Mouse (Mus musculus) left cerebral cortex, postnatal 4 days (tissue): ENCODE data around the gene Dapk3. TPM values are rescaled to one million over a fixed set of nuclear protein-coding genes. Genes with fewer than 3 reads are reported as not detected.
A peak's percentile ranks its signal among the peaks of the same experiment; 100 is the strongest.
"Not testable (repeated sequence)": the region's sequence is repeated elsewhere in the genome, so short reads cannot be mapped to it uniquely, and the experiment has no call there.

Experiments
- DNase-seq: peaks from one replicate; pipeline ENCODE4 v3.0.0-alpha.2; 2022
- intact Hi-C: fragments of 180-260 bp; cut with DNase I; formaldehyde crosslinking; loops from one replicate; pipeline ENCODE4 v1.15.1; 2025
- total RNA-seq, 2 experiments: library from RNA; stranded (reverse); gene quantifications; 2 replicates each; pipeline ENCODE4 v1.2.3; 2021

Dapk3 gene
- total RNA-seq, 2 experiments from 2014 or later = 62.7 to 62.9 TPM

DNA sequence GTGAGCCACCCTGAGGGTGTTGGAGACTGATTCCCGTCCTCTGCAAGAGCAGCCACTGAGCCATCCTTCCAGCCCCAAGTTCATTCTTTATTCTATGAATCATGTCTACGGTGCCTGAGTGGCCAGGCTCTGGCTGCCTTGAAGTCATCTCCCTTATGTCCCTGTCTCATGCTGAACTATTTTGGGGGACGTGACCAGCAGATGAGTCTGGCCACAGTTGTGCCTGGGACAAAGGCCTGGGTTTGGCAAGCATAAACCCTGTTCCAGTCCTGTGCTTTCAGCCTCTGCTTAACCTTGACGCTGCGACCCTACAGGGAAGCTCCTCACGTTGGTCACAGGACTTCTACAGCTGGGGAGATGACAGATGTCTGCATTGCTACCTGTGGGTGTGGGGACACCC lies 14.5 kb downstream of the Dapk3 start:
- intact Hi-C loops = loop anchor here (10.0 kb wide), 2 partner anchors 147 to 267 kb away; partner anchors contain the start of gene Gipc3
- DNase-seq = no peak

DNA sequence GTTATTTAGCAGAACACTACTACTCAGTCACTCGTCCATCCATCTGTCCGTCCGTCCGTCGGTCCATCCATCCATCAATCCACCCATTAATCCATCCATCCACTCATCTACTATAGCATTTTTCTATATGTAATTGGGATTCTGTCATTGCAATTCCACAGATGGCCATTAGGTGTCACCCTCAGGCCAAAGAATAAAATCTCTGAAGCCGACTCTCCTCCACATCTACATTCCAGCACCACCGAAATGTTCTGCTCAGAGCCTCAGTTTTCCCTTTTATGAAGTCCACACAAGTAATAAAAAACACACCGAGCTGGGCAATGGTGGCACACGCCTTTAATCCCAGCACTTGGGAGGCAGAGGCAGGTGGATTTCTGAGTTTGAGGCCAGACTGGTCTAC lies 15.4 kb downstream of the Dapk3 start:
- intact Hi-C loops = loop anchor here (10.0 kb wide), 2 partner anchors 147 to 267 kb away; partner anchors contain the start of gene Gipc3
- peak; percentile 57 for DNase-seq

DNA sequence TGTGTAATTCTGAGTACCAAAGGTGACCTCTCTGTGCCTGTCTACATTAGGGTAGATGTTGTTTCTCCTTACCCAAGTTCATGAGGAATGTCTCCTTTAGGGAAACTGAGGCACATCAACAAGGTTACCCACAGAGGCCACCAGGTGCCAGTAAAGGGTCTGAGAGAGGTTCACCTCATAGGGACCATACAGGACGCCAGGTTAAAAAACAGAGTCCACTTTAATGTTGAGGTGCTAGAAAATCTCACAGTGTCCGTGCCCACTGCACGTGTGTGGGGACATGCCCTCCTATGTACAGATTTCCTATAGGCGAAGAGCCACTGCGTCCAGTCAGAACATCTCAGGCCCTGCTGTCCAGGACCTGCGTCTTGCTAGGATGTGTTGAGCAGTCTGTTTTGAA lies 16.2 kb downstream of the Dapk3 start:
- DNase-seq = no peak
- intact Hi-C loops = loop anchor here (10.0 kb wide), 2 partner anchors 146 to 266 kb away; partner anchors contain the start of gene Gipc3

DNA sequence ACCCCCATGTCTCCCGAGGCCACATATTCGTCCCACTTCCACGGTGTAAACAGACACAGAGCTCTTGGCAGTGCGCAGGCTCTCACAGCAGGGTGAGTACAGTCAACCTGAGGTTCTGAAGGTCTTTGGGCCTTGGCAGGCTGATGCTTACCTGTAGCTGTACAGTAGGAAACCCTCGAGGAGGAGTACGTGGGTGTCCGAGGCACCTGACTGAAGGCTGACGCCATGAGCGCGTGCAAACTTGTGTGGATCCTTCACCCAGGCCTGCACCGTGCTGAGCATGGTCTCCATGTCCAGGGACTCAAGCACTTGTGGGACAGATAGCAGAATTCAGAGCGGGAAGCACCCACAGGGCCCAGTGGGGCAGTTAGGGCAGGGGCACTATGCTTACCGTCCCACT lies 17.3 kb downstream of the Dapk3 start:
- no peak for DNase-seq
- intact Hi-C loops = no loop called here

DNA sequence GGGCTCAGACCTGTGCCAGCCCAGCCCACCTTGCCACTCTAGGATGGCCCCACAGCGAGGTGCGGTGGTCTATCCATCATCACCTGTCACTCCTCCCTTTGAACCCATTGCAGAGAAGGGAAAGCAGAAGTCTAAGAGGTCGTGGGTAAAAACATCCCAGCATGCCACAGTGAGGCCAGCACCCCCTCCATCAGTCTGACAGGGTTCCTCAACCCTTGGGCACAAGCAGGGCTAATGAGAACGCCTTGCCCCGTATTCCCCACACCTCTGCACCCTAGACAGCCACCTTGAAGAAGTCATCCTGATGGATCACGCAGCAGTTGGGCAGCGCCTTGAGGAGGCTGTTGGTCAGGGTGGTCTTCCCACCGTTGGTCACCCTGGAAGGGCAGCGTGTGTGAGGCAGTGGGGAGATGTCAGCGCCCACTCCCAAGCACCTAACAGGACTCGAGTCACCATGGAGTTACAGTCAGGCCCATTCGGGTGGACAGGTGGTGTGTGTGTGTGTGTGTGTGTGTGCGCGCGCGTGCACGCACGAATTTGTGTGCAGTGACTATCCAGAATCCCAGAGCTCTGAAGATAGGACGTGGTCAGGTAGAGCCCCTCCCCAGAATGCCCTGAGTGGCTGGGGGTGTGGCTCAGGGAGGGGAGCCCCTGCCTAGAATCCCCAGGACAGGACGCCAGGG lies 17.9 kb downstream of the Dapk3 start:
- intact Hi-C loops = no loop called here

DNA sequence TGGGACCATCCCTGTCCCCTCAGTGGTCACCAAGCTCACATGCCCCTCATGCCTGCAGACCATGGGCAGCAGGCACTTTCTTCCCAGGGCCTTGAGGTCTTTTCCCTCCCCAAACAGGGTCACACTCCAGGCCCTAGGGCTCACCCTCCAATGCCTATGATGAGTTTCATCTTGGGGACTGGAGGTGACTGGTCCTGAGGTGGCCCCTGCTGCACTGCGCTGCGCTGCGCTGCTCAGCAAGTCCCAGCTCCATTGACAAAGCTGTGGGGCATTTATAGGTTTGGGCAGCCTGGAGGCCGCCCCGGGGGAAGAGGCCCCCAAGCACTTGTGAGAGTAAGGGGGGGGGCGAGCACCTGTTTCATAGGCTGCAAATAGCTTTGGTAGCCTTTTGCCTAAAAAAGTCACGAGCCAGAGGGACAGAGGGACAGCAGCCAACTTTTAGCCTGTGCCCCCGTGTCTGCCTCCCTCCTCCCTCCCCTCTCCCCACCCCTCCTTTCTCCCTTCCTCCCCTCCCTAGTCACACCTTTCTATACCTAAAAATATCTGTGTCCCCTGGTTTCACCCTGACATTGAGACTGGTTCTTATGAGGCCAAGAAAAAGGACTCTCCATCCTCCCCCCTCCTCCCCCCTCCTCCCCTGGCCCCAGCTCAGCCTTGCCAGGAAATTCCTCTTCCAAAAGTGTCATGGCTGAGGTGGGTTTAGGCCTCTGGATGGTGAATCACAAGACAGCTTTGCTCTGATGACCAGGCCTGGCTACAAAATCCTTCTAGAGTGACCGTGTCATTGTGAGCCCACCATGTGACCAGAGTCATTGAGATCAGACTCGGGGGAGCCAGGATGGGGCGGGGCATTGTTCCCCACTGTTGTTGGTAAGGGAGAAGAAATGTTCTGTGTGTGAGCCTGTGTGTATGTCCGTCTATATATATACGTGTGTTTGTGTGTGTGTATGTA lies 19.3 kb downstream of the Dapk3 start, which contains the start of gene Nmrk2:
TSS of gene Nmrk2 (minus strand) at position 245 of the 952 bp plus-strand sequence.
- intact Hi-C loops = no loop called here
- DNase-seq = no peak

More for the DNA sequence above, 17.9 kb downstream of the Dapk3 start:
- DNase-seq = no peak

DNA sequence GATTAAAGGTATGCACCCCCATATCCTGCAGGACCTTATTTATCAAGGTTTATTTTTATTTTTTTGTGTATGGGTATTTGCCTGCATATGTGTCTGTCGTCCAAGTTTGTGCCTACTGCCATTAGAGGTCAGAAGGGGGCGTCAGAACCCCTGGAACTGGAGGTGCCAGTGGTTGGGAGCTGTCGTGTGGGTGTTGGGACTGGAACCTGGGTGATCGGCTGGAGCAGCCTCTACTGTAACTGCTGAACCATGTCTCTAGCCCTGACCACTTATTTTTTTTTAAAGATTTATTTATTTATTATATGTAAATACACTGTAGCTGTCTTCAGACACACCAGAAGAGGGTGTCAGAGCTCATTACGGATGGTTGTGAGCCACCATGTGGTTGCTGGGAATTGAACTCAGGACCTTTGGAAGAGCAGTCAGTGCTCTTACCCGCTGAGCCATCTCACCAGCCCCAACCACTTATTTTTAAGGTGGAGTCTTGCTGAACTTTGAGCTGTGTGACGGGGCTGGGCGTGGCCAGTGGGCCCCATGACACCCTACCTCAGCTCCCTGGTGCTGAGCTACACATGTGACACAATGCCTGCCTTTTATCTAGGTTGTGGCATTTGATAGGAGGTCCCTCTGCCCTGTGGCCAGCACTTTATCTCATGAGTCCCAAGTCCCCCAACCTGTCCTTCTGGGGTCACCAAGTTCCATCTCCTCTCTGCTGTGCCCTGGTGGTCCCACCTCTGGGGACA lies 20.3 kb downstream of the Dapk3 start:
- intact Hi-C loops = no loop called here
- no peak for DNase-seq

DNA sequence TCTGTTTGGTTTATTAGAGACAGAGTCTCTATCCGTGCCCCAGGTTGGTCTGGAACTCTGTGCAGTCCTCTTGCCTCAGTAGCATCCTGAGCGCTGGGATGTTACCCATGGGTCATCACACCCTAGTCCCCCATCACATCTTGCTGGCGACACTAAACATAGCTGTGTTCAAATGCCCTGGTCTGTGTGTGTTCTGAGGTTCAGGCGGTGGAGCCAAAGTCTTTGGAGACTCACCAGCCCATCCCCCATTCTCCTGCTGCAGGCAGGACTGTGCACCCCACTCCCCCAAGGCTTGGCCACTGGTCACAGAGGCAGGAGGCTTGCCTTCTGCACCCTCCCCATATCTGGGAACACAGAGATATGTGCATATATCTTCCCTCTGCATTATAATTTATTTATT lies 21.3 kb downstream of the Dapk3 start:
- intact Hi-C loops = no loop called here

DNA sequence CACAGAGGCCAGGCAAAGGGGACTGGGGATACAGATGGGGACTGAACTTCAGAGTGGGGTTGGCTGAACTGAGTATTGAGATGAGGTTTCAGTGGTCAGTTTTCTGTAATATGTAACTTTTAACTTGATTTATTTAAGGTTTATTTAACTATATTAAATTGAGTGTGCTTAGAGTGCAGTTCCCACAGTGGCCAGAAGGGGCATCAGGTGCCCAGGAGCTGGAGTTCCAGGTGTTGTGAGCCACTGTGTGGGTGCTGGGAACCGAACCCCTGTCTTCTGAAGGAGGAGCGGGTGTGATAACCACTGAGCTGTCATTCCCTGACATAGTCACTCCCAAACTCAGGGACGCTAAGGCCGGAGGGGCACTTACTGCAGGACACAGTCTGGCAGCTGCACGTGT lies 27.3 kb downstream of the Dapk3 start:
- intact Hi-C loops = no loop called here
- DNase-seq = no peak

More for the DNA sequence above, 21.3 kb downstream of the Dapk3 start:
- DNase-seq = no peak

DNA sequence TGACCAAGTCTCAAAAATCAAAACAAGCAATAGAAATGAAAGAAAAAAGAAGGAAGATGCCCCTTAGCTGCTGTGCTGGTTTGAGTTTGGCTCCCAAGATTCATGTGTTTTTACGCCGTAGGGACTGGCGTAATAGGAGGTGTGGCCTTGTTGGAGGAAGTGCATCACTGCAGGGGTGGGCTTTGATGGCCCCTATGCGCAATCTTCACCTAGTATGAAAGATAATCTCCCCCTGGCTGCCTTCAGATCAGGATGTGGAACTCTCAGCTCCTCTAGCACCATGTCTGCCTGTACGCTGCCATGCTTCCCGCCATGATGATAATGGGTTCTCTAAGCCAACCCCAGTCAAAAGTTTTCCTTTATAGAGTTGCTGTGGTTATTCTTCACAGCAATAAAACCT lies 33.5 kb downstream of the Dapk3 start:
- intact Hi-C loops = no loop called here

DNA sequence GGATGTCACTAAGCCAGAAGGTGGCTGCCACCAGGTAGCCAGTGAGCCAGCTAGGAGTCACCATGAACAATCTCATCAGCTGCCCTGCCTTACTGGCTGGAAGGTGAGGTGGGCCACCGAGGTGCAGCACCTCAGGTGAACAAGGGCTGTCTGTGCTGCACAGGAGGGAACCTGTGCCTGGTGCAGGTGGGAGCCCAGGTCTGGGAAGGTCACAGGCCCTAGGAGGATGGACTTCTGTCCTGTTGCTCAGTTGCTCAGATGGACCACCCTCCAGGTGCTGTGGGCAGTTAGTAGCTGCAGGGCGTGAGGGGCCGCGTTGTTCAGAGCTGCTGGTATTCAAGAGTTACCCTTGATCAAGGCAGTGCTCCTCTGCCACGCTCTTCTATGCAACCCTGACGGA lies 34.0 kb downstream of the Dapk3 start:
- intact Hi-C loops = no loop called here

More for the DNA sequence above, 33.5 kb downstream of the Dapk3 start:
- no peak for DNase-seq

DNA sequence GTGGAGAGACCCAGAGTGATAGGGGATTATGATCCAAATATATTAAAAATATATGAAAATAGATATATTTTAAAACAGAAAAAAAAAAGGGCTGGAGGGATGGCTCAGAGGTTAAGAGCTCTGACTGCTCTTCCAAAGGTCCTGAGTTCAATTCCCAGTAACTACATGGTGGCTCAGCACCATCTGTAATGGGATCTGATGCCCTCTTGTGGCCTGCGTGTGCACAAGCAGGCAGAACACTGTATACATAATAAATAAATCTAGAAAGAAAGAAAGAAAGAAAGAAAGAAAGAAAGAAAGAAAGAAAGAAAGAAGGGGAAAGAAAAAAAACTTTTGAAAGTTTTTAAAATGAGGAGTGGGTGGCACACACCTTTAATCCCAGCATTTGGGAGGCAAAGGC lies 34.5 kb downstream of the Dapk3 start:
- DNase-seq, intact Hi-C loops: not testable (repeated sequence)

More for the DNA sequence above, 34.0 kb downstream of the Dapk3 start:
- DNase-seq = no peak

DNA sequence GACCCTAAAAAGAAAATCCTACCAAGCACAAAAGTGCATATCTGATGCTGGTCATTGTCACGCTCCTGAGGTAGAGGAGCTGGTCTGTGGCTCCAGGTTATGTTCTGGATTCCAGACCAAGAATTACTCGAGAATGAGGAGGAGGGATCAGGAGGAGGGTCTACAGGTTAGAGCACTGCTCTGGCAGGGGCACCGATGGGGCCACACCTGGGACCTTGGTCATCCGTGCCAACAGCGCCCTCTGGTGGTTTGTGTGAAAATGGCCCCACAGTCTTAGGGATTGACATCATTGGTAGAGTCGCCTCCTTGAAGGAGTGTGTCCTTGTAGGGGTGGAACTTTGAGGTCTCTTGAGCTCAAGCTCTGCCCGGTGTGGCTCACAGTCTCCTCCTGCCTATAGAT lies 35.2 kb downstream of the Dapk3 start:
- intact Hi-C loops = no loop called here
- DNase-seq = peak; percentile 61

DNA sequence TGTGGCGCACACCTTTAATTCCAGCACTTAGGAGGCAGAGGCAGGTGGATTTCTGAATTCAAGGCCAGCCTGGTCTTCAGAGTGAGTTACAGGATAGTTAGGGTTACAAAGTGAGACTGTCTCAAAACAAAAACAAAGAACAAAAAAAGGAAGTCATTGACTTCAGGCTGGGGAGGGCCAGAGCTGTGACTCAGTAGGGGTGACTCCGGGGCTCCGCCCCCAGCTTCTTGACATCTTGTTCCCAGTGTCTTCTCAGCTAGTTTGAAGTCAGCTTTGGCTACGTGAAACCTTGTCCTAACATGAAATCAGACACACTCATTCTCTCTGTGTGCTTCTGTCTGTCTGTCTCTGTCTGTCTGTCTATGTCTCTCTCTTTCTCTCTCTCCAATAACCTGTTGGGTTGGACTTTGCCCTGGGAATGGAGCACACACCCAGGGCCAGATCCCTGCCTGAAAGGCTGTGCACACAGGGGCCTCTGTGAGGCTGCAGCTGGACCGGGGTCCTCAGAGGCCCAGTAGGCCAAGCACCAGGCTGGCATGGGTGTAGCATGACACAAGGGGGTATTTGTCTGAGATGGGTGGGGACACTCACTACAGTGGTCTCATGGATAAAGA lies 38.7 kb downstream of the Dapk3 start:
- no peak for DNase-seq
- intact Hi-C loops = no loop called here

DNA sequence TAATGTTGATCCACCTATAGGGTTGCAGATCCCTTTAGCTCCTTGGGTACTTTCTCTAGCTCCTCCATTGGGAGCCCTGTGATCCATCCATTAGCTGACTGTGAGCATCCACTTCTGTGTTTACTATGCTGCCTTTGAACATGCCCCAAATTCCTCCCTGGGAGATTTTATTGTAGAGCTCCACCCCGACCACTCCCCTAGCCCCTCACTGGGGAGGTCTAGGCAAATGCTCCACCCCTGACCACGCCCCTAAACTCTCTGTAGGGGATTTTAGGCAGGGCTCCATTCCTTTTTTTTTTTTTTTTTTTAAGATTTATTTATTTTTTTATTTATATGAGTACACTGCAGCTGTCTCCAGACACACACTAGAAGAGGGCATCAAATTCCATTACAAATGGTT lies 40.9 kb downstream of the Dapk3 start:
- intact Hi-C loops, DNase-seq: not testable (repeated sequence)

DNA sequence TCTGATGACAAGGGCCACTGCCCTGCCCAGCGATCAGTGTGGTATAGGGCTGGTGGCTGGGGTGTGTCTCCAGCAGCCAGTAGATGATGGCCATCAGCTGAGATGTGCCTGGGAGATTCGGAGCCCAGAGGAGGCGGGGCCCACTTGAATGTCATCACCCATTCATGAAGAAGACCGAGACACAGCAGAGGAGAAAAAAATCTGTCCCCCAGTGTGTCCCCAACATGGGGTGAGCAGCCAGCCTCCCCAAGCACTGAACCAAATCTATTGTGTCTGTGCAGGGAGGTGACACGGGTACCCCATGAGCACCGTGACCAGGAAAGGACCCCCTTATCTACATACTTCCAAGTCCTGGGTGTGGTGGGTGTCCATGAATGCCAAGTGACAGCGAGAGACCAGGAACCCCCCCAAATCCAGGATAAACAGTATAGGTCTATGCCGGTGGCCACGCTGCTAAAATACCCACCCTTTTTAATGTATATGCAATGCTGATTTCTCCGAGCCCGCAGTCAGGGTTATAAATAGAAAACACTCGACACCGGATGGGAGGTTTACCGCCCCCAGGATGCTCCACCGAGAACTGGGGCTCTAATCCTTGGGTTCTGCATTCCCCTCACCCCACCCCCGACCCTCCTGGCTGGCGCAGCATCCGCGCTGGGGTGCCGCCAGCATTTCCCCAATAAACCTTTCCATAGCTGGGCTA lies 47.1 kb downstream of the Dapk3 start:
- intact Hi-C loops = no loop called here
- DNase-seq = no peak

DNA sequence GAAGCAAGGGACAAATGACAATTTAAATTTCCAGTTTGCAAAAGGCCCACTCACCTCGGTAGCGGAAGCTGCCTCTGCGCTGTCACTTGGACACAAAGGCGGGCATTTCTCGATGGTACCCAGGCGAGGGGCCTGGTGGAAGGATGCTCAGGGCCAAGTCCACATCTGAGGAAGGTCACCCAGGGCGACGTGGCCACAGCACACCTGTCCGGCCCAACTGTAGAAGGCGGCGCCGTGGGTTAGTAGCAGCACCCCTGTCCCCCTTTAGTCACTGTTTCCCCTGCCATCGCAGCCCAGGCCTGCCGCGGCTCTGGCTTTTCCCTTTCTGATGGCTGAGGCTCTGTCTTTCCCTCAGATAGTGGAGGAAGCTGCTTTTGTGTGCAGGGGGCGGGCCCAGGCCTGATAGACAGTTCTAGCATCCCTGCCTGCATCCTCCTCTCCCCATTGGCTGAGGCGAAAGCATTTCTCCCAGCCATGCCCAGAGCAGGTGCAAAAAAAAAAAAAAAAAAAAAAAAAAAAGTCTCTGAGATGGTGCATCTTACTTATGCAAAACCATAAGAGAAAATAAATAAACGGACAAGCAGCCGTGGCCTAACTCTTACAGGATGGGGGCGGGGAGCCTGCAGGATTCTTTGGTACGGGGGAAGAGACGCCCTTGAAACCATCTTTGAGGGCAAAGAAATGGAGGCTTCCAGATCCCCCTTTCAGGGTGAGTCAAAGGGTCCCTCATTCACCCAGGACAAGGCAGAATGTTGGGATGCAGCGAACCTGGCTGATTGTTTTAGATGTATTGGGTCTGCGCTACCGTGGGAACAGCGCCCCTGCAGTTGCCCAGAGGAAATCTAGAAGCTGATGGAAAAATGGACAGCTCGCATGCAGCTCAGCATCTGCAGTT lies 47.9 kb downstream of the Dapk3 start, which contains the start of gene Atcay:
TSS of gene Atcay (minus strand) at position 396 of the 895 bp plus-strand sequence.
- intact Hi-C loops = no loop called here
- peak; percentile 81 for DNase-seq

DNA sequence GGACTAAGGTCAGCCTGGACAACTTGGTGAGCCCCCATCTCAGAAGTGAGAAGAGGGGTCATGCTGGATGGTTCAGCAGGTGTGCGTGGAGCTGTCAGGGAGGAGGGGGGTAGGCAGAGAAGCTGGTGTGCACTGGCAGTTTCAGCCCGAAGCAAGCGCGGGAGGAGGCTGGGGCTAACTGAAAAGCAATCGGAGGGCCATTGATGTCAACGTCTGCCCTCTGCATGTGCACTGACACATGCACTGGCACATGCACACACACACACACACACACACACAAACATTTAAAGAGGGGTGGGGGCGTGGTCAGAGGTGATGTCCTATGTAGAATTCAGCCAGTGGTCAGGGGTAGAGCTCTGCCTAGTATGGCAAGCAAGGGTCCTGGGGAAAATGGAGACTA lies 48.6 kb downstream of the Dapk3 start:
- intact Hi-C loops = no loop called here
- no peak for DNase-seq
